Mouse (Mus musculus) embryonic facial prominence, embryonic 14.5 days (tissue): ENCODE measurements around the gene Tcirg1. TPM values are rescaled to one million over a fixed set of nuclear protein-coding genes. Genes with fewer than 3 reads are reported as not detected.
A peak's percentile ranks its signal among the peaks of the same experiment; 100 is the strongest.

Source experiments
- ATAC-seq: fragments of 200-750 bp; cut with Nextera tagmentation; 2 replicates; pipeline ENCODE4 v1.8.0; 2017; ENCODE audit warnings: low read depth, moderate number of reproducible peaks, moderate TSS enrichment
- DNase-seq: peaks from one replicate; pipeline ENCODE4 v3.0.0-alpha.2; 2015; ENCODE audit warnings: low spot score
- H3K27ac ChIP-seq: fragments of 300-500 bp; sonication (generic); replicated peaks from 2 replicates; pipeline ENCODE4 v1.5.1; 2014; ENCODE audit warnings: low read depth, mild to moderate bottlenecking, low read length, moderate library complexity
- H3K27me3 ChIP-seq: fragments of 300-500 bp; sonication (generic); replicated peaks from 2 replicates; pipeline ENCODE4 v1.6.1; 2014; ENCODE audit warnings: low read length; ENCODE audit not compliant: control insufficient read depth, insufficient read depth
- H3K36me3 ChIP-seq: fragments of 300-500 bp; sonication (generic); 2 replicates; pipeline ENCODE4 v1.6.1; 2014; ENCODE audit warnings: low read length, mixed read lengths; ENCODE audit not compliant: control insufficient read depth, insufficient read depth
- H3K4me1 ChIP-seq: fragments of 300-500 bp; sonication (generic); 2 replicates; pipeline ENCODE4 v1.6.1; 2014; ENCODE audit warnings: antibody characterized with exemption, low read length; ENCODE audit not compliant: control insufficient read depth, insufficient read depth
- H3K4me2 ChIP-seq: fragments of 300-500 bp; sonication (generic); 2 replicates; pipeline ENCODE4 v1.6.1; 2014; ENCODE audit warnings: low read depth, mild to moderate bottlenecking, low read length, moderate library complexity, mixed read lengths
- H3K4me3 ChIP-seq: fragments of 300-500 bp; sonication (generic); 2 replicates; pipeline ENCODE4 v1.5.1; 2014; ENCODE audit warnings: low read depth, mild to moderate bottlenecking, low read length
- H3K9ac ChIP-seq: fragments of 300-500 bp; sonication (generic); 2 replicates; pipeline ENCODE4 v1.6.1; 2014; ENCODE audit warnings: low read depth, mild to moderate bottlenecking, low read length, moderate library complexity, mixed read lengths
- H3K9me3 ChIP-seq: fragments of 300-500 bp; sonication (generic); 2 replicates; pipeline ENCODE4 v1.6.1; 2016; ENCODE audit warnings: low read length; ENCODE audit not compliant: control insufficient read depth
- WGBS: fragments of 180-500 bp; shearing (Covaris S2); extraction: QIAGEN DNeasy Blood & Tissue Kit; methylation state at CpG from one replicate; pipeline ENCODE4 v1.1.7; 2014; 5-methylcytosine and 5-hydroxymethylcytosine counted together
- polyA plus RNA-seq: library from polyadenylated mRNA; unstranded; fragments of >200 nt; fragmentation: Nextera tagmentation; extraction: Ambion mirVana; gene quantifications from 2 replicates; pipeline ENCODE4 v1.2.1, GENCODE M21; 2014

The Tcirg1 gene
- 33.6 and 36.5 TPM in 2 replicates for polyA plus RNA-seq

DNA sequence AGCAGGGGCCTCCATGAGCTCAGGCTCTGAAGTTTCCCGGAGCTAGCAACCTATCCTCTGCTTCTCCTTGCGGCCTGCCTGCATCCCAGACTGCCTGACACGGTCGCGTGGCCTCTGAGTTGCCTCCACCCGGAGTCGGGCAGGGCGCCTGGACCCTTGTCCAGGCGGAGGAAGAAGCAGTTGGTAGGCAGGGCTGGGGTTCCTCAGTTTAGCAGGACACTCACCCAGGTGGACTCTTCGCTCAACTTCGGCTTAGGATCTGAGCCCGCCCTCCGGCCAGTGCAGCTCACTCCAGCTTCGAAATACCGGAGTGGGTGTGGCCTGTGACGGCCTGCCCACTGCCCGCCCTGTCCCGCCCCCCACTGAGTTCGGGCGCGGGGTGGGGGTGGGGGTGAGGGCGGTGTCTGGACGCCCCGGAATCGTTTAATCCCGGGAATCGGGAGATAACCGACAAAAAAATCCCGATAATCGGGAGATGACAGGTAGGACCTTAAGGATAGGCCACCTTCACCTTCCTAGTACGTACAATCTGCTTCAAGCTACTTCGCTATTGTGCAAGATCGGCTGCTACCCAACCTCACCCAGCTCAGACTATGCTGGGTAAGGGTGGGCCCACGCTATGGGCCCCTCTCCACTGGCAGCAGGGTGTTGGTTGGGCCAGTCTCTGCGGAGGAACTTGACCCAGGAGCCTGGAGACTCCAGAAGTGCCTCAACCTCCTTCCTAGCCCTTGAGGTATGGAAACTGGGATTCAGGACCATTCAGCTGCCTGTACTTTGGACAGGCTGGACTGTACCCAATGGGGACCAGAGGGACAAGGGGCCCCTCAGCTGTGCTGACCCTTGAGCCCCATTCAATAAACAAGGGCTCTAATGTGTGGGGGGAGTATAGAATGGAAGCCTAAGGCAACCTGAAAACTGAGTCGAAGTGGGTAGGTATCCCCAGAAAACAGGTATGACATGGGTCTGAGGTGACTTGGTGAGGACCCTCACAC, at the start of gene Tcirg1:
Gene Tcirg1, minus strand, starts transcription at position 339 of the 992 bp plus-strand sequence.
- peak within 1 kb of the TSS; percentile 68; the same call in 1 of the 2 replicates for H3K27ac ChIP-seq
- 5% methylated on average over 31 of the region's 36 CpGs for WGBS
- H3K36me3 ChIP-seq: peaks cover 42% of the 10 kb centered on the region
- peak within 1 kb of the TSS; percentile 75 for H3K9ac ChIP-seq
- DNase-seq (peak; percentile 90), ATAC-seq (peak; percentile 89)
- peaks cover 29% of the 10 kb centered on the region for H3K4me1 ChIP-seq
- H3K27me3 ChIP-seq: no peaks in the 10 kb centered on the region
- H3K9me3 ChIP-seq: no peaks in the 10 kb centered on the region
- peak within 1 kb of the TSS; percentile 79 for H3K4me2 ChIP-seq
- H3K4me3 ChIP-seq: peak within 1 kb of the TSS; percentile 68

DNA sequence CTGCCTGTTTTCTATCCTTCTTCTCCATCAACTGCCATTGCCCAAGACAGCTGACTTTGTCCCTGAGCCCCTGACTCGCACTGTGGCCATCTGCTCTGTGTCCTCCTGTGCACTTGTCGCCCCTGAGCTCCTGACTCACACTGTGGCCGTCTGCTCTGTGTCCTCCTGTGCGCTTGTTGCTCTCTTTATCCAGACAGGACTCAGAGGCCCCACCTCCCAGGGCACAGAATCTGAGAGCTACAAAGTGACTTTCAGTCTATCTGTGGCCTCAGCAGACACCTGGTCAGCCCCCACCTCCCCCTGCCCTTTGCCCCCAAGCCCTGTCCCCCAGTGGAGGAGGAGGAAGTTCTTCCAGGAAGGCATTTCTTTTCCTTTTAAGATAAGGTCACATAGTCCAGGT, 48.9 kb upstream of the Tcirg1 start:
- no peak for ATAC-seq
- DNase-seq: no peak
- Histone ChIP-seq H3K9ac (no peak overlapping the region), H3K27ac (no peak overlapping the region), H3K36me3 (no peaks in the 10 kb centered on the region), H3K27me3 (no peaks in the 10 kb centered on the region), H3K4me3 (no peak overlapping the region), H3K9me3 (no peaks in the 10 kb centered on the region), H3K4me2 (no peak overlapping the region), H3K4me1 (no peaks in the 10 kb centered on the region)
- WGBS: 49% methylated on average over 4 of the region's 4 CpGs

DNA sequence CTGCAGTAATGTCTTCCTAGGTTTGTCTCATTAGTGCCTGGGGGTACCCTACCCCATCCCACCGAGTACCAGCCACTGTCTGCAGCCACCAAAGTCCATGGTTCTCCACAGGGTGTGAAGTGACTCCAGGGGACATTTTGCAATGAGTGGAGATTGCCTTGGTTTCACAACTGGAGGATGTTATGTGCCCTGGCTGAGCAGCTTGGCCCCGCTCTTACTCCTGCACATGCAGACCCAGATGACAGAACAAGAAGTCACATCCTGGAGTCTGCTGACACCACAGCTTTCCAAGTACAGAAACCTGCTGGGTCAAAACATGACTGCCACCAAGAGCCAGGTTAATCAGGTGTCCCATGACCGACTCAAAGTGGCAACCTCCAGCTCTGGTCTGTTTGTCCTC, 48.1 kb upstream of the Tcirg1 start:
- Histone ChIP-seq H3K4me1 (no peaks in the 10 kb centered on the region), H3K4me3 (no peak overlapping the region), H3K36me3 (no peaks in the 10 kb centered on the region), H3K27ac (no peak overlapping the region), H3K4me2 (no peak overlapping the region), H3K27me3 (no peaks in the 10 kb centered on the region), H3K9me3 (no peaks in the 10 kb centered on the region), H3K9ac (no peak overlapping the region)
- 73% methylated on average over 3 of the region's 3 CpGs for WGBS
- no peak for ATAC-seq
- DNase-seq: no peak

DNA sequence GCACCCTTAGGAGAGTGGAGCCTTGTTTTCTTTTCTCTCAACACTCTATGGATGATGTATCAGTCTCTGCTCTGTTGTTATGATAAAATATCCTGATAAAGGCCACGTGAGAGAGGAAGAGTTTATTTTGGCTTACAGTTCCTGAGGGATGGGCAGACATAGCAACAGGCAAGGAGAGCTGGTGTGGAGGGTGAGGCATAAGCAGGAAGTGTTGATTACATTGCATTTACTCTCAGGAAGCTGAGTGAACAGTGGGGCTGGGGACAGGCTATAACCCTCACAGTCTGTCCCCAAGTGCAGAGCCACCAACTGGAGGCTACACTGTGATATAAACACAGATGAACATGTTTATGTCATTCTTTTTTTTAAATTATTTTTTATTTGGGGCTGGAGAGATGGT, 45.2 kb upstream of the Tcirg1 start:
- no peak overlapping the region for H3K4me3 ChIP-seq
- H3K9me3 ChIP-seq: no peaks in the 10 kb centered on the region
- no peaks in the 10 kb centered on the region for H3K27me3 ChIP-seq
- H3K4me2 ChIP-seq: no peak overlapping the region
- 54% methylated on average over 1 of the region's 1 CpGs for WGBS
- no peaks in the 10 kb centered on the region for H3K4me1 ChIP-seq
- H3K9ac ChIP-seq: no peak overlapping the region
- no peak overlapping the region for H3K27ac ChIP-seq
- ATAC-seq (no peak), DNase-seq (no peak)
- no peaks in the 10 kb centered on the region for H3K36me3 ChIP-seq

DNA sequence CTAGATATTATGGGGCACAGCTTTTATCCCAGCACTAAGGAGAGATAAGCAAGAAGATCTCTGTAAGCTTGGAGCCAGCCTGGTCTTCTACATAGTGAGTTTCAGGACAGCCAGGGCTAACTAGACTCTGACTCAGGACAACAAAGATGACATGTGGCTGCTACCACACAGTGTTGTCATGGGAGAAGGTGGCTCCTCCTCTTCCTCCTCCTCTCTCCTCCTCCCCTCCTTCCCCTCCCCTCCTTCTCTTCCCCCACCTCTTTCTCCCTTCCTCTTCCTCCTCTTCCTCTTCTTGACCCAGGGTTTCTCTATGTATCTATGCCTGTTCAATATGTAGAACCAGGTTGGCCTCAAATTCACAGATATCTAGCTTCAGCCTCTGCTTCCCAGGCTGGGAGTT, 44.5 kb upstream of the Tcirg1 start:
- Histone ChIP-seq H3K4me3 (no peak overlapping the region), H3K36me3 (no peaks in the 10 kb centered on the region), H3K4me2 (no peak overlapping the region), H3K9me3 (no peaks in the 10 kb centered on the region), H3K27ac (no peak overlapping the region), H3K9ac (no peak overlapping the region), H3K4me1 (no peaks in the 10 kb centered on the region), H3K27me3 (no peaks in the 10 kb centered on the region)
- ATAC-seq: no peak
- no peak for DNase-seq

DNA sequence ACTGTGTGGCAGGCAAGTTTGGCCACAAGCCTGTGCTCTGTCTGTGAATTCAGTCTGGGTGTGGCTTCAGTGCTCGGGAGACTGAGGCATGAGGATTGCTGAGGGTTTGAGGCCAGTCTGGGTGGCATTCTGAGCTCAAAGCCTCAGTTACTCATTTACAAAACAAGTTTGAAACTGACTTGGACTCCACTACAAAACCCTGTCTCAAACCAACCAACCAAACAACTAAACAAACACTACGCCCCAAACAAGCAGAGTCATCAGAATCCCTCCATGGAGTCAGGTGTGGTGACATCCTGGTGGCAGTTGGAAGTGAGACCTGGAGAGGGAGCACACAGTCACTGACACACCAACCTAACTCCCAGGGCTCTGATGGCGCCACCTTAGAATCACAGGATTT, 43.4 kb upstream of the Tcirg1 start:
- Histone ChIP-seq H3K36me3 (no peaks in the 10 kb centered on the region), H3K9me3 (no peaks in the 10 kb centered on the region), H3K27ac (no peak overlapping the region), H3K27me3 (no peaks in the 10 kb centered on the region), H3K4me1 (no peaks in the 10 kb centered on the region), H3K4me2 (no peak overlapping the region), H3K9ac (no peak overlapping the region), H3K4me3 (no peak overlapping the region)
- DNase-seq (no peak), ATAC-seq (no peak)
- WGBS: 73% methylated on average over 3 of the region's 3 CpGs

DNA sequence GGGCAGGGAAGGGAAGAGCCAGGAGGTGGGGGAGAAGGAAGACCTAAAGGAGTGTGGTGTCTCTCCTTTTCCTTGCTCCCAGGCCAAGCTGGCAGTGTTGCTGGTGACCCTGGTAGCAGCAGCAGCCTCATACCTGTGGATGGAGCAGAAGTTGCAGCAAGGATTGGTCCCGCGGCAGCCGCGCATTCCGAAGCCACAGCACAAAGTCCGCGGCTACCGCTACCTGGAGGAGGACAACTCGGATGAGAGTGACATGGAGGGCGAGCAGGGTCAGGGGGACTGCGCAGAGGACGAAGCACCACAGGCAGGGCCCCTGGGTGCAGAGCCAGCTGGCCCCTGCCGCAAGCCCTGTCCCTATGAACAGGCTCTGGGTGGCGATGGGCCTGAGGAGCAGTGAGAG, 41.6 kb upstream of the Tcirg1 start:
- no peaks in the 10 kb centered on the region for H3K27me3 ChIP-seq
- no peaks in the 10 kb centered on the region for H3K9me3 ChIP-seq
- no peaks in the 10 kb centered on the region for H3K4me1 ChIP-seq
- H3K9ac ChIP-seq: no peak overlapping the region
- ATAC-seq: no peak
- H3K4me3 ChIP-seq: no peak overlapping the region
- H3K27ac ChIP-seq: no peak overlapping the region
- 75% methylated on average over 4 of the region's 14 CpGs for WGBS
- no peaks in the 10 kb centered on the region for H3K36me3 ChIP-seq
- no peak overlapping the region for H3K4me2 ChIP-seq
- no peak for DNase-seq

DNA sequence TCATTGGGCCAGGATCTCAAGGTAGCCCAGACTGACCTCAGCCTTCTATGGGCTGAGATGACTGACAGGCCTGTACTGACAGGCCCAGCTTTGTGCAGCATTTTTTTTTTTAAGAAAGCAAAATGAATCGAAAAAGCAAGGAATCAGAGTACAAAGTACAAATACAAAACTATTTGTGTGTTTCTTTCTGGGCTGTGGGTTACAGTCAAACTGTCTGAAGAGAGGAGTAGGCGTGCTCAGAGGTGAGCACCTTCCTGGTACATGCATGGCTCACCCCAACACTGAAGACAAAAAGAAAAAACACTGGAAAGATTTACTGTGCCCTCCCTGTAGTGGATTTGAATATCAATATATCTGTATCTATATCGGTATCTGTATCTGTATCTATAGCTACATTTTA, 40.9 kb upstream of the Tcirg1 start:
- no peaks in the 10 kb centered on the region for H3K27me3 ChIP-seq
- DNase-seq (no peak), ATAC-seq (no peak)
- H3K4me3 ChIP-seq: no peak overlapping the region
- H3K27ac ChIP-seq: no peak overlapping the region
- H3K4me1 ChIP-seq: no peaks in the 10 kb centered on the region
- 74% methylated on average over 3 of the region's 3 CpGs for WGBS
- H3K9ac ChIP-seq: no peak overlapping the region
- H3K36me3 ChIP-seq: no peaks in the 10 kb centered on the region
- no peaks in the 10 kb centered on the region for H3K9me3 ChIP-seq
- H3K4me2 ChIP-seq: no peak overlapping the region

DNA sequence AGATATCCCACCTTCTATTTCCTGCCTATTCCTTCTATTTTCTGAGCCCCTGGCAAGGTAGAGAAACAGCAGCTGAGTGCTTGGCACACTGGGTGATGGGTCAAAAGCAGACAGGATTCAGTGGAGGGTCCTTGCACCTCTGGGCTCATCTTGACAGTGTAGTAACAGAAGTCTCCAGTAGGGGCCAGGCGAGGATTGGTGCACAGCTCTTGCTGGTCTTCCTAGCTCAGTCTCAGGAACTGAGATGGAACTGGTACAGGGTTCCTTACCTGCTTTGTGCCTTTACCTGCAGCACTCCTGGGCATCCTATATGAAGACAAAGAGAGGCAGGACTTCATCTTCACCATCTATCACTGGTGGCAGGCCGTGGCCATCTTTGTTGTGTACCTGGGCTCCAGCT, 39.8 kb upstream of the Tcirg1 start:
- ATAC-seq: peak; percentile 84
- peak; percentile 56 for DNase-seq
- H3K4me1 ChIP-seq: no peaks in the 10 kb centered on the region
- no peak overlapping the region for H3K4me3 ChIP-seq
- no peak overlapping the region for H3K9ac ChIP-seq
- no peak overlapping the region for H3K4me2 ChIP-seq
- H3K27ac ChIP-seq: no peak overlapping the region
- no peaks in the 10 kb centered on the region for H3K9me3 ChIP-seq
- no peaks in the 10 kb centered on the region for H3K36me3 ChIP-seq
- no peaks in the 10 kb centered on the region for H3K27me3 ChIP-seq
- WGBS: 0% methylated on average over 2 of the region's 2 CpGs
